Mouse (Mus musculus) kidney, adult 2 months (tissue): ENCODE measurements around the gene Cltrn. TPM values are rescaled to one million over a fixed set of nuclear protein-coding genes. Genes with fewer than 3 reads are reported as not detected.
A peak's percentile ranks its signal among the peaks of the same experiment; 100 is the strongest.

Experiments
- DNase-seq: peaks from one replicate; pipeline ENCODE4 v3.0.0; 2021
- H3K27ac ChIP-seq: fragments of 200-500 bp; 2 replicates; pipeline ENCODE4 v1.5.1; 2012; ENCODE audit warnings: low read depth, low read length, control low read depth, inconsistent platforms; ENCODE audit not compliant: insufficient read depth
- H3K27me3 ChIP-seq: fragments of 200-500 bp; replicated peaks from 2 replicates; pipeline ENCODE4 v1.6.1; 2012; ENCODE audit warnings: mild to moderate bottlenecking, moderate library complexity, low read length, inconsistent platforms; ENCODE audit not compliant: control insufficient read depth, insufficient read depth
- H3K36me3 ChIP-seq: fragments of 200-500 bp; 2 replicates; pipeline ENCODE4 v1.6.1; 2012; ENCODE audit warnings: mild to moderate bottlenecking, moderate library complexity, low read length, inconsistent platforms; ENCODE audit not compliant: control insufficient read depth, insufficient read depth
- H3K4me1 ChIP-seq: fragments of 200-500 bp; 2 replicates; pipeline ENCODE4 v1.6.1; 2011; ENCODE audit warnings: low read length; ENCODE audit not compliant: control insufficient read depth, insufficient read depth
- H3K4me3 ChIP-seq: fragments of 200-500 bp; 2 replicates; pipeline ENCODE4 v1.5.1; 2011; ENCODE audit warnings: mild to moderate bottlenecking, low read depth, low read length, control low read depth; ENCODE audit not compliant: insufficient read depth
- CTCF ChIP-seq: fragments of 200-500 bp; conservative IDR thresholded peaks from 2 replicates; pipeline ENCODE4 v1.5.1; 2011; ENCODE audit warnings: low read depth, mild to moderate bottlenecking, control low read depth, low read length, moderate library complexity, mixed read lengths; ENCODE audit not compliant: insufficient read depth, insufficient read length
- POLR2A ChIP-seq: fragments of 200-500 bp; IDR thresholded peaks from one replicate; pipeline ENCODE4 v1.6.1; 2011; ENCODE audit warnings: low read depth, low read length, control low read depth
- WGBS: fragments of 180-500 bp; shearing (Covaris S2); methylation state at CpG from one replicate; pipeline ENCODE4 v1.1.7; 2018; 5-methylcytosine and 5-hydroxymethylcytosine counted together
- polyA plus RNA-seq: library from polyadenylated mRNA; depleted of rRNA; stranded (reverse); fragments of >200 nt; gene quantifications from 2 replicates; pipeline ENCODE4 v1.2.3, GENCODE M21; 2012; rRNA removed

Gene Cltrn
- 171 and 274 TPM in 2 replicates for polyA plus RNA-seq

DNA sequence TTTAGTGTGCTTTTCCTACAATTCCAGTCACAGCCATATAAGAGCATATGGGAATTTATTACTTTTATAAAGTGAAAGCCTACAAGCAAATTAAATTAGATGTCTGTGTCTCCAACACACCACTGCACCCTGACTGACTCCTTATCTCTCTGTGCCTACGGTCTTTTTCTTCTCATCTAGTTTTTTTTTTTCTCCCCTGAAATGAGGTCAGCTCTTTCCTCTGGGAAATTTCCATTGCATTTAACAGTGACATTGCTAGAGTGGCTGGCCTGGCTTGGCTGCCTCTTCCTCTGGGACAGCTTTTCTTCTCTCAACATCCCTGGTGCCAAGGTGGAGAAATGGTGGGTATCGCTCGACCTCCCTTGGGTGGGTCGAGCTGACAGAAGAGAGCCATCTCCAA lies at the start of gene Cltrn:
Gene Cltrn, plus strand, starts transcription at position 249 of the 400 bp plus-strand sequence.
- Histone ChIP-seq H3K27me3 (no peaks in the 10 kb centered on the region), H3K27ac (peak within 1 kb of the TSS; percentile 71), H3K4me1 (0 out of 2 replicates have a peak, but pooled peaks cover 6% of the 10 kb centered on the region), H3K36me3 (no peaks in the 10 kb centered on the region), H3K4me3 (no peak within 1 kb of the TSS)
- TF ChIP-seq CTCF (no peak), POLR2A (no peak)
- DNase-seq = peak; percentile 29
- WGBS = 48% methylated on average over 4 of the region's 4 CpGs

DNA sequence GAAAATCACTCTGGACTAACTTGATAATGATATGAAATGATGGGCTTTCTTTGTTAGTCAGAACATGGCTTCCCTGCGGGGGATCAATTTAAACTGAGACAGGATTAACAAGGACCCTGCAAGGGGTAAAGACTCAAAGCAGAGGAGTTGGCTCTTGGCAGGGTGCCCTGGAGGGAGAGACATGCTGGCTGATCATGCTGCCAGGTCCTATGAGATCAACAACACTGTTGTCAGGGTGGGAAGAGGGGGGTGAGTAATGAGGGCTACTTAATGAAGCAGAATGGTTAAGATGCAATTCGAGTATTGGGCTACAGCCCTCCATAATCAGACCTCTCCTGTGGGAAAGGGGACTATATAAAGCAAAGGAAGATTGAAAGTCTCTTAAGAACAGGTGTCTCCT lies 49.7 kb upstream of the Cltrn start:
- Histone ChIP-seq H3K27ac (no peak overlapping the region), H3K4me3 (no peak overlapping the region), H3K27me3 (no peaks in the 10 kb centered on the region), H3K4me1 (no peaks in the 10 kb centered on the region; the same call in 1 of the 2 replicates), H3K36me3 (no peaks in the 10 kb centered on the region)
- TF ChIP-seq POLR2A (no peak), CTCF (no peak)
- no peak for DNase-seq
- WGBS = 38% methylated on average over 2 of the region's 2 CpGs

DNA sequence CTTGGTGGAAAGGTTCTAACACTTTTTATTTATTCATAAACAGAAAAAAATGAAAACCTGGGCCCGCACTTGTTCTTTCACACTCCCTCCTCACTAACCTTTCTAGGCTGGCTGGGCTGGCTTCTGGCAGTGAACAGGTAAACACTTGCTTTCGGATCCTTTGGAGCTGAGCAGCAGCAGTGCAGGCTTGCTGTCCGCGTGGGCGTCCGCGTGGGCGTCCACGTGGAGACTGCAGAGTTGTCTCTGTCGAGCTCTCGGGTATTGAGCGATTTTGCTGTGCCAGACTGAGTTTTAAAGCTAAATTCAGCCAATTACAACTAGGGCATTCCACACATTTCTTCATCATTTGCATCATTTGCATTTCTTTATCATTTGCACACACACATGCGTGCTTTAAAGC lies 46.6 kb upstream of the Cltrn start:
- no peaks in the 10 kb centered on the region for H3K4me1 ChIP-seq
- no peak for DNase-seq
- no peak overlapping the region for H3K27ac ChIP-seq
- TF ChIP-seq CTCF = no peak
- no peak for TF ChIP-seq POLR2A
- no peaks in the 10 kb centered on the region for H3K36me3 ChIP-seq
- 48% methylated on average over 13 of the region's 13 CpGs for WGBS
- no peak overlapping the region for H3K4me3 ChIP-seq
- no peaks in the 10 kb centered on the region for H3K27me3 ChIP-seq

DNA sequence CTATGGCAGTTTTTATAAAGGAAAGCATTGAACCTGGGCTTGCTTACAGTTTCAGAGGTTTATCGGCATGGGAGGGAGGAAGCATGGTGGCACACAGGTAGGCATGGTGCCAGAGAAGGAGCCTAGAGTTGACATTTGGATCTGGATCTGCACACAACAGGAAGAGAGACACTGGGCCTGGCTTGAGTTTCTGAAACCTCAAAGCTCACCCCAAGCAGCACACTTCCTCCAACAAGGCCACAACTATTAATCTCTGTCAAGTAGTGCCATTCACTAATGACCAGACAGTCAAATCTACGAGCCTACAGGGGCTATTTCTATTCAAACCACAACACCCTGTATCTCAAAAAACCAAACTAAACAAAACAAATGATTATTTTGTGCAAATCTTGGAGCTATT lies 41.9 kb upstream of the Cltrn start:
- no peaks in the 10 kb centered on the region for H3K4me1 ChIP-seq
- 69% methylated on average over 2 of the region's 2 CpGs for WGBS
- H3K27me3 ChIP-seq = no peaks in the 10 kb centered on the region
- H3K4me3 ChIP-seq = no peak overlapping the region
- DNase-seq = no peak
- H3K36me3 ChIP-seq = no peaks in the 10 kb centered on the region
- no peak for TF ChIP-seq POLR2A
- no peak for TF ChIP-seq CTCF
- no peak overlapping the region for H3K27ac ChIP-seq

DNA sequence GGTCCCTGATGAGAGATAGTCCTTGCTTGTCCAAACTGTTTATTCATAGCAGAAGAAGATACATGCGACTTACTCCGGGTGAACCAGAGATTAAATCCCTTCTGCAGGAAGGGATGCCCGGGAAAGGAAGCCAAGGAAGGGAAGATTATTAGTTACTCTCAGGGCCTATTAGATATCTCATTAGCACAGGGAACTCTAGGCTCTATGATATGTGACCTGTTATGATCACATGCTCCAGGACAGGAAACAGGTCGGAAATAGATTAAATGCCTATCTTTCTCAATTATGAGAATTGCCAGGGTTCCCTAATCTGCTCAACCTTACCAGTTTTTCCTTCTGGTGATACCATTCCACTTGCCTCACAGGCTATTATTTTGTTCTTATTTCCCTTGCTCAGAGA lies 32.9 kb upstream of the Cltrn start:
- DNase-seq = no peak
- Histone ChIP-seq H3K4me3 (no peak overlapping the region), H3K4me1 (no peaks in the 10 kb centered on the region), H3K27me3 (no peaks in the 10 kb centered on the region), H3K36me3 (no peaks in the 10 kb centered on the region), H3K27ac (no peak overlapping the region)
- 91% methylated on average over 4 of the region's 4 CpGs for WGBS
- TF ChIP-seq CTCF (no peak), POLR2A (no peak)

DNA sequence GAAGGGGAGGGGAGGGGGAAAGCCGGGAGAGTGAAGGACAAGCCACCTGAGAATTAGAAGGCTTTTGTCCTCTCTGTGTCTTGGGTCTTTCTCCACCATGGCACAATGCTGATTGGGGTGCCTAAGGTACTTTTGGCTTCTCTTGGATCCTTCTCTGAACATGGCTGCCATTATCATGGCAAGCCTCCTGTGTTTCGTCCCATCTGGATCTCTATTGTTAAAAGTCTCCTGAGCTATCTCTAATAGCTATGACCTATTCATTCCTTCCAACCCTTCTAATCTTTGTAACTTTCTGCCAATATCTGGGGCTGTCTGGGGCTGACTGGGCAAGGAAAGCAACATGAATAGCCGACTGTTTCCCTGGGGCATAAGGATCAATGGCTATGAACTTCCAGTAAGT lies 30.1 kb upstream of the Cltrn start:
- H3K27me3 ChIP-seq = no peaks in the 10 kb centered on the region
- H3K27ac ChIP-seq = no peak overlapping the region
- no peak overlapping the region for H3K4me3 ChIP-seq
- DNase-seq = no peak
- TF ChIP-seq POLR2A (no peak), CTCF (no peak)
- H3K4me1 ChIP-seq = no peaks in the 10 kb centered on the region
- 83% methylated on average over 3 of the region's 3 CpGs for WGBS
- no peaks in the 10 kb centered on the region for H3K36me3 ChIP-seq

DNA sequence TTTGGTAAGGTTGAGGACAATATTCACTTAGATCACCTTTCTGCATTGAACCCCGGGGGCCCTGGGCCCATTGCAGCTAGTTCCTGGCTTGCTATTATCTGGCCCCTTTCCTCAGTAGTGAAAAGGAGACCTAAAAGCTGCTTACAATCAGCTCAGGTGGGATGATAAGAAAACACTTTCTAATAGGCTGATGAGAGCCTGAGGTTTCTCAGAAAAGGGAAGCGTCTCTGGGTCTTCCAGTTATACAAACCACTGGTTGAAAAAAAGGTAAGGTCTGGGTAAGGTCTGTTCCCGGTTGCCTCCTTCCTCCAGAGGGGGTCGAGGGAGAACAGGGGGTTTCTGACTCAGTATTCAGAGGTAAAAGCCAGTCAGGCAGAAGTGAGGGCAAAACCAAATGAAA lies 29.6 kb upstream of the Cltrn start:
- 88% methylated on average over 4 of the region's 4 CpGs for WGBS
- Histone ChIP-seq H3K27ac (no peak overlapping the region), H3K4me1 (no peaks in the 10 kb centered on the region), H3K4me3 (no peak overlapping the region), H3K36me3 (no peaks in the 10 kb centered on the region), H3K27me3 (no peaks in the 10 kb centered on the region)
- TF ChIP-seq POLR2A (no peak), CTCF (no peak)
- no peak for DNase-seq
